Mouse (Mus musculus) heart, adult 2 months (tissue): ENCODE measurements at regions not wholly inside any gene's neighbourhood (a gene's known extent, or its start where the extent isn't known, plus 50 kb on each side); places are given as distances from the start of the nearest gene placed in this dataset.

Source experiments
- CTCF ChIP-seq: fragments of 200-600 bp; IDR thresholded peaks from 2 replicates; pipeline ENCODE4 v1.8.1; 2022; ENCODE audit warnings: antibody characterized with exemption, mild to moderate bottlenecking, moderate library complexity
- EP300 ChIP-seq: fragments of 200-500 bp; IDR thresholded peaks from 2 replicates; pipeline ENCODE4 v1.6.1; 2011; ENCODE audit warnings: low read depth, low read length, control low read depth; ENCODE audit not compliant: insufficient read depth
- POLR2A ChIP-seq: fragments of 200-500 bp; IDR thresholded peaks from 2 replicates; pipeline ENCODE4 v1.6.1; 2011; ENCODE audit warnings: mild to moderate bottlenecking, low read depth, low read length, control low read depth; ENCODE audit not compliant: insufficient read depth

DNA sequence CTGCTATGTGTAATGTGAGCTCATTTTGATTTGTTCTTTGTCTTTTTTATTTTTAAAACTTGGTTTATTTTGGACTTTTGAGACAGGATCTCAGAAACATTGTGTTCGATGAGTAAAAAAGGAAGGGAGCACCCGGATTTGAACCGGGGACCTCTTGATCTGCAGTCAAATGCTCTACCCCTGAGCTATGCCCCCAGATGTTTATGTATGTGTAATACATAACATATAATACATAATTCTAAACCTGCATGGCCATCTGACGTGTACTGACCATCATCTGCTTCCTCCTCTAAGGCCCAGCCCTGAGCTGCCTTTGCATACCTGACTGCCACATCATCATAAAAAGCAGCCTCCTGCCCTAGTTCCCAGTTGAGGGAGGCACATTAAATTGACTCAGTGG lies 137.8 kb upstream of the Zfp746 start:
- TF ChIP-seq CTCF (no peak), POLR2A (no peak), EP300 (no peak)
